Mouse (Mus musculus) kidney, postnatal 0 days (tissue): ENCODE measurements at regions not wholly inside any gene's neighbourhood (a gene's known extent, or its start where the extent isn't known, plus 50 kb on each side); places are given as distances from the start of the nearest gene placed in this dataset.

Experiments used
- ATAC-seq: fragments of 200-750 bp; cut with Nextera tagmentation; replicated peaks from 2 replicates; pipeline ENCODE4 v1.8.0; 2017; ENCODE audit warnings: low read depth, moderate number of reproducible peaks, moderate TSS enrichment, moderate library complexity; ENCODE audit not compliant: low FRiP score
- DNase-seq: peaks from one replicate; pipeline ENCODE4 v3.0.0-alpha.2; 2016; ENCODE audit warnings: low spot score
- H3K27ac ChIP-seq: fragments of 300-500 bp; sonication (generic); 2 replicates; pipeline ENCODE4 v1.5.1; 2014; ENCODE audit warnings: mild to moderate bottlenecking
- H3K27me3 ChIP-seq: fragments of 300-500 bp; sonication (generic); 2 replicates; pipeline ENCODE4 v1.6.1; 2014; ENCODE audit warnings: low read length, mixed read lengths; ENCODE audit not compliant: insufficient read depth
- H3K36me3 ChIP-seq: fragments of 300-500 bp; sonication (generic); 2 replicates; pipeline ENCODE4 v1.6.1; 2014; ENCODE audit warnings: low read length, mixed read lengths; ENCODE audit not compliant: insufficient read depth
- H3K4me1 ChIP-seq: fragments of 300-500 bp; sonication (generic); replicated peaks from 2 replicates; pipeline ENCODE4 v1.6.1; 2014; ENCODE audit warnings: antibody characterized with exemption, low read length, mixed read lengths; ENCODE audit not compliant: insufficient read depth
- H3K4me2 ChIP-seq: fragments of 300-500 bp; sonication (generic); 2 replicates; pipeline ENCODE4 v1.6.1; 2014; ENCODE audit warnings: mild to moderate bottlenecking, low read length, moderate library complexity, mixed read lengths
- H3K4me3 ChIP-seq: fragments of 300-500 bp; sonication (generic); replicated peaks from 2 replicates; pipeline ENCODE4 v1.5.1; 2014; ENCODE audit warnings: low read depth, low read length
- H3K9ac ChIP-seq: fragments of 300-500 bp; sonication (generic); 2 replicates; pipeline ENCODE4 v1.6.1; 2014; ENCODE audit warnings: low read depth, low read length
- H3K9me3 ChIP-seq: fragments of 300-500 bp; sonication (generic); replicated peaks from 2 replicates; pipeline ENCODE4 v1.6.1; 2016; ENCODE audit warnings: low read length, inconsistent platforms, mixed read lengths
- CTCF ChIP-seq: IDR thresholded peaks from 2 replicates; pipeline ENCODE4 v1.5.1; 2016; ENCODE audit warnings: antibody characterized with exemption, low read depth, mild to moderate bottlenecking, moderate library complexity
- WGBS: fragments of 180-500 bp; shearing (Covaris S2); extraction: QIAGEN DNeasy Blood & Tissue Kit; methylation state at CpG from one replicate; pipeline ENCODE4 v1.1.7; 2014; 5-methylcytosine and 5-hydroxymethylcytosine counted together

- Histone ChIP-seq H3K9me3 (no peaks in the 10 kb centered on the region), H3K27ac (no peak overlapping the region), H3K9ac (no peak overlapping the region), H3K36me3 (no peaks in the 10 kb centered on the region), H3K4me1 (no peaks in the 10 kb centered on the region), H3K4me2 (no peak overlapping the region), H3K27me3 (no peaks in the 10 kb centered on the region), H3K4me3 (no peak overlapping the region)
- ATAC-seq: no peak
- TF ChIP-seq CTCF: no peak
- DNase-seq: no peak
- 75% methylated on average over 4 of the region's 4 CpGs for WGBS
These were observed 56.0 kb downstream of the Foxf2 start for GRCm38 (mm10) chr13:31681571-31681970.

- Histone ChIP-seq H3K4me3 (no peak overlapping the region), H3K9me3 (no peaks in the 10 kb centered on the region), H3K4me1 (no peaks in the 10 kb centered on the region), H3K9ac (no peak overlapping the region), H3K27me3 (no peaks in the 10 kb centered on the region), H3K4me2 (no peak overlapping the region), H3K27ac (no peak overlapping the region), H3K36me3 (no peaks in the 10 kb centered on the region)
- DNase-seq (no peak), ATAC-seq (no peak)
- WGBS: 49% methylated on average over 5 of the region's 5 CpGs
- TF ChIP-seq CTCF: no peak
These were observed 57.7 kb downstream of the Foxf2 start for GRCm38 (mm10) chr13:31683311-31683710.

GRCm38 (mm10) chr13:31688531-31688930, 62.9 kb downstream of the Foxf2 start:
- ATAC-seq: no peak
- no peaks in the 10 kb centered on the region for H3K9me3 ChIP-seq
- H3K4me1 ChIP-seq: no peaks in the 10 kb centered on the region
- no peak for TF ChIP-seq CTCF
- H3K4me3 ChIP-seq: no peak overlapping the region
- no peaks in the 10 kb centered on the region for H3K36me3 ChIP-seq
- no peaks in the 10 kb centered on the region for H3K27me3 ChIP-seq
- 78% methylated on average over 3 of the region's 3 CpGs for WGBS
- H3K27ac ChIP-seq: no peak overlapping the region
- H3K9ac ChIP-seq: no peak overlapping the region
- no peak for DNase-seq
- H3K4me2 ChIP-seq: no peak overlapping the region

- Histone ChIP-seq H3K4me1 (no peaks in the 10 kb centered on the region), H3K4me3 (no peak overlapping the region), H3K36me3 (no peaks in the 10 kb centered on the region), H3K9ac (no peak overlapping the region), H3K4me2 (no peak overlapping the region), H3K27ac (no peak overlapping the region), H3K27me3 (no peaks in the 10 kb centered on the region), H3K9me3 (no peaks in the 10 kb centered on the region)
- TF ChIP-seq CTCF: peak; percentile 63
- ATAC-seq: no peak
- 11% methylated on average over 1 of the region's 1 CpGs for WGBS
- DNase-seq: peak; percentile 40
These were observed 63.7 kb downstream of the Foxf2 start for GRCm38 (mm10) chr13:31689317-31689716.

GRCm38 (mm10) chr13:31695725-31696124, 70.1 kb downstream of the Foxf2 start:
- no peak overlapping the region for H3K9ac ChIP-seq
- no peak for TF ChIP-seq CTCF
- no peaks in the 10 kb centered on the region for H3K4me1 ChIP-seq
- no peaks in the 10 kb centered on the region for H3K36me3 ChIP-seq
- no peaks in the 10 kb centered on the region for H3K9me3 ChIP-seq
- no peaks in the 10 kb centered on the region for H3K27me3 ChIP-seq
- H3K4me2 ChIP-seq: no peak overlapping the region
- no peak overlapping the region for H3K27ac ChIP-seq
- DNase-seq (no peak), ATAC-seq (no peak)
- no peak overlapping the region for H3K4me3 ChIP-seq
- WGBS: 61% methylated on average over 7 of the region's 7 CpGs

GRCm38 (mm10) chr13:31704199-31704598, 78.6 kb downstream of the Foxf2 start:
- Histone ChIP-seq H3K27me3 (no peaks in the 10 kb centered on the region), H3K9me3 (no peaks in the 10 kb centered on the region), H3K27ac (no peak overlapping the region), H3K4me3 (no peak overlapping the region), H3K4me1 (no peaks in the 10 kb centered on the region), H3K36me3 (no peaks in the 10 kb centered on the region), H3K4me2 (no peak overlapping the region), H3K9ac (no peak overlapping the region)
- DNase-seq: no peak
- TF ChIP-seq CTCF: no peak
- ATAC-seq: no peak
- WGBS: 69% methylated on average over 1 of the region's 1 CpGs

GRCm38 (mm10) chr13:31705406-31705805, 79.8 kb downstream of the Foxf2 start:
- H3K4me3 ChIP-seq: no peak overlapping the region
- no peak overlapping the region for H3K4me2 ChIP-seq
- no peaks in the 10 kb centered on the region for H3K9me3 ChIP-seq
- H3K4me1 ChIP-seq: no peaks in the 10 kb centered on the region
- no peaks in the 10 kb centered on the region for H3K36me3 ChIP-seq
- H3K9ac ChIP-seq: no peak overlapping the region
- 52% methylated on average over 2 of the region's 2 CpGs for WGBS
- ATAC-seq: no peak
- peak; percentile 71 for TF ChIP-seq CTCF
- peak; percentile 59 for DNase-seq
- no peak overlapping the region for H3K27ac ChIP-seq
- no peaks in the 10 kb centered on the region for H3K27me3 ChIP-seq
